Mouse (Mus musculus) megakaryocyte, embryonic 14.5 days (primary cell): ENCODE measurements around the gene Nox1.

Experiments
- FLI1 ChIP-seq: IDR thresholded peaks from 2 replicates; pipeline ENCODE4 v1.6.1; 2012; ENCODE audit warnings: low read length, inconsistent platforms, mixed read lengths
- GATA1 ChIP-seq: IDR thresholded peaks from 3 replicates; pipeline ENCODE4 v1.6.1; 2012; ENCODE audit warnings: mixed read lengths, low read length, inconsistent platforms, borderline replicate concordance

- TF ChIP-seq GATA1 (no peak), FLI1 (no peak)
These were observed 59.6 kb downstream of the Nox1 start, which contains the start of gene Xkrx for GRCm38 (mm10) chrX:134162043-134162720.
